In genomic region chr14:76658952-76659502, GRCm38 (mm10) we compare ENCODE assay signal across 10 mouse cellular contexts.
DNase-seq lines count a peak whose midpoint lies in the region; ATAC-seq and TF ChIP-seq lines count a peak whose summit lies in the region.
"Had no signal": no experiment of that assay in that cellular context is flagged by ENCODE, and none has a peak within 500 bp of the region (broad histone marks: within the 10 kb centered on the region; RNA-seq: fewer than 3 reads in every experiment).

No protein-coding gene starts in this region.

- H3K36me3 ChIP-seq in lung, postnatal 0 days (ENCODE audit: insufficient read depth, low read length), result no peaks in the 10 kb centered on the region
- H3K36me3 ChIP-seq: kidney, embryonic 15.5 days had no signal

- TF ChIP-seq CTCF in lung, postnatal 0 days (IDR thresholded peaks at IDR 0.05), result no peak

- H3K27ac ChIP-seq in lung, postnatal 0 days (ENCODE audit: low read length), result no peak overlapping the region
- H3K27ac ChIP-seq: macrophage had no signal

- peak; percentile 30; the same call in 1 of the 2 replicates for TF ChIP-seq EP300 in lung, postnatal 0 days (IDR thresholded peaks at IDR 0.05)

- no peak overlapping the region for H3K4me2 ChIP-seq in lung, postnatal 0 days (replicated peaks; ENCODE audit: low read depth, low read length)
- H3K4me2 ChIP-seq: kidney, embryonic 15.5 days had no signal

- 35% methylated on average over 15 of the region's 15 CpGs for WGBS in lung, postnatal 0 days

- no peaks in the 10 kb centered on the region for H3K9me3 ChIP-seq in lung, postnatal 0 days (ENCODE audit: low read length)
- H3K9me3 ChIP-seq: kidney, embryonic 15.5 days had no signal

- H3K9ac ChIP-seq in lung, postnatal 0 days (replicated peaks; ENCODE audit: low read depth), result no peak overlapping the region
- H3K9ac ChIP-seq: kidney, embryonic 15.5 days had no signal

- no peaks in the 10 kb centered on the region; the same call in 1 of the 2 replicates for H3K4me1 ChIP-seq in lung, postnatal 0 days (ENCODE audit: insufficient read depth, low read depth, low read length)

- ATAC-seq in lung, postnatal 0 days, result peak; percentile 22; the same call in 1 of the 2 replicates
- no peak for ATAC-seq in activated CD4-positive, CD25-positive, alpha-beta regulatory T cell, adult 4 months

- H3K4me3 ChIP-seq in lung, postnatal 0 days (ENCODE audit: low read depth, low read length), result no peak overlapping the region
- H3K4me3 ChIP-seq: kidney, embryonic 15.5 days had no signal

- no peaks in the 10 kb centered on the region for H3K27me3 ChIP-seq in lung, postnatal 0 days (replicated peaks; ENCODE audit: insufficient read depth, low read length)
- H3K27me3 ChIP-seq: kidney, embryonic 15.5 days had no signal

- peak; percentile 28 for DNase-seq in adrenal gland, adult 2 months
- no peak for DNase-seq in adrenal gland, postnatal 4 days (ENCODE audit: low spot score in 2 of 2)
- DNase-seq in lung, postnatal 0 days (ENCODE audit: low spot score), result peak; percentile 77
- DNase-seq in lung, postnatal 25 days (ENCODE audit: low spot score), result no peak
- DNase-seq in cerebellum, postnatal 36 days, result peak; percentile 25 to 33
- DNase-seq in thymus, postnatal 10 days (ENCODE audit: low spot score in 2 of 2), result peak; percentile 22 to 42
- no peak for DNase-seq in liver

Comparison
In these comparisons a context has a peak if more than half of its experiments do, and no peak if none do; other contexts are left out.
1. DNase-seq: peak in adrenal gland, adult 2 months (single experiment), lung, postnatal 0 days (single experiment), cerebellum, postnatal 36 days (2 of 2) and thymus, postnatal 10 days (2 of 2); none in adrenal gland, postnatal 4 days (0 of 2), lung, postnatal 25 days (single experiment) and liver (single experiment).